Mouse (Mus musculus) heart, postnatal 0 days (tissue): ENCODE results near the gene Rae1.

Source experiments
- CTCF ChIP-seq: IDR thresholded peaks from 2 replicates; pipeline ENCODE4 v1.5.1; 2016; ENCODE audit warnings: antibody characterized with exemption, control low read depth, low read depth
- EP300 ChIP-seq: IDR thresholded peaks from 2 replicates; pipeline ENCODE4 v1.6.1; 2016; ENCODE audit warnings: antibody characterized with exemption, low read depth

GRCm38 (mm10) chr2:173000285-173000652 lies 352 bp downstream of the Rae1 start:
- TF ChIP-seq EP300 = no peak
- no peak for TF ChIP-seq CTCF
